Mouse (Mus musculus) T-helper 1 cell (primary cell): ENCODE measurements around the gene Il12rb1.

ENCODE experiments used
- in situ Hi-C: fragments of 300-600 bp; cut with MboI, MseI; formaldehyde crosslinking; loops from one replicate; pipeline ENCODE4 v1.15.1; 2025; ENCODE audit warnings: high pct_unique_total_duplicates

The Il12rb1 gene

DNA sequence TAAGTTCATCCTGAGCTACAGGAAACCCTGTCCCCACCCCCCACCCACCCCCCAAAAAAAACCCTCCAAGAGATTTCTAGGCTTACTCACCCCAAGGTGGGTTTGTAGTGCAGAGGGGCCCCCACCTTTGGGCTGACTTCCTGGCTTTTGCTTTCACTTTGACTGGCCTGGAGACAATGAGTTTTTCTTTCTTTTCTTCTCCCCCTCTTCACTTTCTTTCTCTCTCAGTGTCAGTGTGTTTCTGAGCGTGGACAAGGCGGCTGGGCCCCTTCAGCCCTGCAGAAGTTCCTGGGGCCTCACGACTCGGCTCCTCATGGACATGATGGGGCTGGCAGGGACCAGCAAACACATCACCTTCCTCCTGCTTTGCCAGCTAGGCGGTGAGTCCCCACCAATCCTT lies at the start of gene Il12rb1:
Il12rb1 (plus strand) TSS at position 211 of the 400 bp plus-strand sequence.
- in situ Hi-C loops, result no loop called here

DNA sequence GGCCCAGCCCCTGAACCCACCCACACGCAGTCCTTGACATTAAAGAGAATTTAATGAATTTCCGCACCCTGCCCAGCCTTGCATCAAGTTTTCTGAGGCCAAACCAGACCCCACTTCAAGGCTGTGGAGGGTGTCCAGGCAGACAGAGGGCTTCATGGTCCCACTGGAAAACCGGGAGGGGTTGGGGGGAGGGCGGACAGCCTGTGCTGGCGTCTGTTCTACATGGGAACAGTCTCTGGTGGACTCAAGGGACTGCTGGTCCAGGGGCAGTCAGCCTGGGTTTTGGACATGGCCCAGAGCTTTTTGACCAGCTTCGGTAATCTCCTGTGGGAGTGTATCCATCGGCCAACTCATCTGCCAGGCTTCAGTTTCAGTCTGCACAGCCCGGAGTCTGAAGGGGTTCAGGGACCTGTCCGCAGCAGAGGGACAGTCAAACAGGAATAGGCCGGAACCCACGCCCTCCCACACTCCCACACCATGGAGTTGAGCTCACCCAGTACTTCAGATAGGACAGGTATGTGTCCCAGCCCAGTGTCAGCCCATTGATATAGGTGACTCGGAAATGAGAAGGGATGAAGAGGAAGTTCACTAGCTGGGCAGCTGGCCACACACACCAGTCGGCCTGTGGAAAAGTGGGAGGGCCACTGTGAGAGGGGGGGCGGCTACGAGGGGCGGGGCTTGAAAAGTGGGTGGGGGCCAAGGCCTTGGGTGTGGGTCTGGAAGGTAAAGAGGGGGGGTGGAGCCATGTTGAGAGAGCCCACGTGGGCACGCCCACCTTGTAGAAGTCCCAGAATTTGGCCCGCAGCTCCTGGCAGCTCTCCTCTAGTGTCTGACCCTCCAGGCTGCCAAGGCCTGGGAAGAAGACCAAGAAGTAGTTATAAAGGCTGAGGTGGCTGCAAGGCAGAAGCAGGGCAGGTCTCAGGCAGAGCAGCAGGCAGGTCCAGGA lies 49.4 kb upstream of the Il12rb1 start:
- in situ Hi-C loops, result no loop called here

DNA sequence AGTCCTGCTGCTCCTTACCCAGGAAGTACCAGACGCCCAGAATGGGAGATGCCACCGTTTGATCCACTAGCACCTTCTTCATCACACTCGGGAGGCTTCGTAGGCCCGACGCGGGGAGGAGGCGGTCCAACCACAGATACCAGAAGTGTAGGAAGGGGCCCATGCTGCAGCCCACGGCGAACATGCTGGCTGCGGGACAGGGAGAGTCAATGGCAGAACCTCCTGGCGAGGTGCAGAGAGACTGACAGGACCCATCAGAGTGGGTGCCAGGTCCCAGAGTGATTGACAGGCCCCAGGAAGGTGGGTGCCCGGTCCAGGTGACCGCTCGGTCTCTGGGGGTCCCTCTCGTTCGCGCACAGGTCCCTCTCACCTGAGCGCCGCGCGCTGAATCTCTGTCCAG lies 47.9 kb upstream of the Il12rb1 start:
- in situ Hi-C loops, result loop anchor here (10.0 kb wide), 1 partner anchor 46 kb away; the partner anchor contains the start of gene Gm3336

DNA sequence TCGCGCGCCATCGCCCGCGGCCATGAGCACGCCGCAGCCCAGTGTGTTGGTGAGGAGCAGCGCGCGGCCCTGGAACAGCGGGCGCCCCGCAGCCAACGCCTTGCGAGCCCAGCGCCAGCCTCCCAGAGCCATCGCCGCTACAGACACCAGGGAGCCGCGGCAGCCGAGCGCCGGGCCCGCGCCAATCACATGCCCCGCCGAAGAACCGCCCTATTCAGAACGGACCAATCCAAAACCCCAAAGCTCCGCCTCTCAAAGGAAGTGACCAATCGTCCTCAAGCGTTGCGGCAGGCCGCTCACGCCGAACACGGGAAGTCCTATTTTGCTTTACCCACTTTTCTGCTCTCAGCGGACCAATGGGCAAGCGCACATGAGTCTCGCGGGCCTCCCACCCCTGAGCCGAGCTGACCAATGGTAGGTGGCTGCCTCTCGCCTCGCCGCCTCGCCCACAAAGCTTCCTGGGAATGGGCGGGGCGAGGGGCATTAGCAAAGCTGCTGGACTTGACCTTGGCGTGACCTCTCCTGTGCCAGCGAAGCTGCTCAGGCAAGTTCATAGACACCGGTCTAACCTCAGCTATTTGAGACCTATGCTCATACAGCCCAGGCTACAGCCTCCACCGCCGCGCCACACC lies 47.4 kb upstream of the Il12rb1 start, which contains the start of gene Mpv17l2:
Mpv17l2 (minus strand) TSS at position 172 of the 632 bp plus-strand sequence.
- in situ Hi-C loops, result loop anchor here (10.0 kb wide), 1 partner anchor 46 kb away; the partner anchor contains the start of gene Gm3336

DNA sequence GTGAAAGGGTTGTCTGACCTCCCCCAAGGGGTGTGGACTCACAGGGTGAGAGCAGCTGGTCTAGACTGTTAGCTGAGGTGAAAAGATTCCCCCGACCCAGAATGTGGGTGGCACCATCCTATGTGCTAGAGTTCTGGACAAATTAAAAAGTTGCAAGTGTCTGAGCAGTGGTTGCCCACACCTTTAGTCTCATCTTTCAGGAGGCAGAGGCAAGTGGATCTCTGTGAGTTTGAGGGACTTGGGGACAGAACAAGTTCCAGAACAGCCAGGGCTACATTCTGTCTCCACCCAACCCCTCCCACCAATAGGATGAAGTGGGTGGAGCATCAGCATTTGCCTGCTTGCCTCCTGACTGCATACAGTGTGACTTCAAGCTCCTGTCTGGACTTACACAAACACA lies 46.1 kb upstream of the Il12rb1 start:
- in situ Hi-C loops, result loop anchor here (10.0 kb wide), 1 partner anchor 47 kb away; the partner anchor contains the start of gene Gm3336

DNA sequence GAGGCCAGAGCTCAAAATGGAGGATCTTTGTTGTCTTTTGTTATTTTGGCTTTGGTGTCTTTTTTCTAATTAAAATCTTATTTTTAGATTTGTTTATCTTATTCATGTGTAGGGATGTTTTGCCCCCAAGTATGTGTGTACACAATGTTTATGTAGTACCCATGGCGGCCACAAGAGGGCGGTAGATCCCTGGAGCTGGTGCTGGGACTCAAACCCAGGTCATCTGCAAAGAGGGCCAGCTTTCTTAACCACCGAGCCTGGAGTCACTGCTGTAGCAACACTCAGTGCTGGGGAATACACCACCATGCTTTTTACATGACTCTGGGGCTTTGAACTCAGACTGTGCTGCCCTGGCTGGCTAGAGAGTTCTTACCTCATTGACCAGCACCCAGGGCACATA lies 44.9 kb upstream of the Il12rb1 start:
- in situ Hi-C loops, result loop anchor here (10.0 kb wide), 1 partner anchor 49 kb away; the partner anchor contains the start of gene Gm3336

DNA sequence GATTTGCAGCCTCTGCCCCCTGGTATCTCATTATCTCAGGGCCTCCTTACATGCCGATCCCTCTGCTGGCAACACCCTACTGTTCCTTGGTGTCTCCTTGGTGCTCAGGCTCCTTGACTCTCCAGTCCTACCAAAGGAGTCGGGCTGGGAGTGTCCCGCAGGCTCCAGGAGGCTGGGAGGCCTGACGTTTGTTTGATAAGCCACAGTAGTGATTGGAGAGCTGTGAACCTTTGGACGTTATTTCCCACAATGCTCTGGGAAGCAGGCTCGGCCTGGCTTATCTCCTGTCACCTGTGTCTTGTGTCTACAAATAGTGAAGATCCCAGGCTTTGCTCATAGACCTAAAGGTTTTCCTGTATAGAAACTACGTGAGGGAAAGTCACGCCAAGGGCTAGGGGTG lies 44.2 kb upstream of the Il12rb1 start:
- in situ Hi-C loops, result loop anchor here (10.0 kb wide), 1 partner anchor 49 kb away; the partner anchor contains the start of gene Gm3336

DNA sequence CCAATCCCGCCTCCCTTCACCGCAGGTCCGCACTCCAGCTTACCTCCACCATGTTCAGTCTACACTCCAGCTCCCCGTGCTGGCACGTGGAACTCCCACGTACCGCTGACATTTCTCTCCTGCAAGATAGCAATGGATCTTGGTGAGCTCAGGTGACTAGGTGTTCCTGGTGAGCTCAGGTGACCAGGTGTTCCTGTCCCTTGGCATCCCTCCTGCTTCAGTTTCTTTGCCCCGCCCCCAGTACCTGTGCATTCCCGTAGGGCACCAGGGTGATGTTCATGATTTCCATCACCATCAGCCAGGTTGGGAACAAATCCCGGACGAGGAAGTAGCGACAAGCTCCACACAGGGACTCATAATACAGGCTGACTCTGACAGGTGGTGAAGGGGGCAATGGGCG lies 43.6 kb upstream of the Il12rb1 start:
- in situ Hi-C loops, result loop anchor here (10.0 kb wide), 1 partner anchor 50 kb away; the partner anchor contains the start of gene Gm3336

DNA sequence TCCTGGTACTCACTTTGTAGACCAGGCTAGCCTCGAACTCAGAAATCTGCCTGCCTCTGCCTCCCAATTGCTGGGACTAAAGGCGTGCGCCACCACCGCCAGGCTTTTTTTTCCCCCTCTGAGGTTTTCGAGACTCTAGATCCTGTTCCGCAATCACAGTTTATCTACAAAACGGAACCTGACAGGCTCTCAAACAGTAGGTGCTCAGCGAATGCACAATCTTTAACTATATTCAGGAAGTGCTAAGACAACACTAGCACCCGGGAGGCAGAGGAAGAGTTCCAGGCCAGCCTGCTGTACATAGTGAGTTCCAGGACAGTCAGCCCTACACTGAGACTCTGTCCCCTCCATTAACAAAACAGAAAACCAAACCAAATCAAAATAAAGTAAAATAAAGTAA lies 42.9 kb upstream of the Il12rb1 start:
- in situ Hi-C loops, result loop anchor here (10.0 kb wide), 1 partner anchor 51 kb away; the partner anchor contains the start of gene Gm3336

DNA sequence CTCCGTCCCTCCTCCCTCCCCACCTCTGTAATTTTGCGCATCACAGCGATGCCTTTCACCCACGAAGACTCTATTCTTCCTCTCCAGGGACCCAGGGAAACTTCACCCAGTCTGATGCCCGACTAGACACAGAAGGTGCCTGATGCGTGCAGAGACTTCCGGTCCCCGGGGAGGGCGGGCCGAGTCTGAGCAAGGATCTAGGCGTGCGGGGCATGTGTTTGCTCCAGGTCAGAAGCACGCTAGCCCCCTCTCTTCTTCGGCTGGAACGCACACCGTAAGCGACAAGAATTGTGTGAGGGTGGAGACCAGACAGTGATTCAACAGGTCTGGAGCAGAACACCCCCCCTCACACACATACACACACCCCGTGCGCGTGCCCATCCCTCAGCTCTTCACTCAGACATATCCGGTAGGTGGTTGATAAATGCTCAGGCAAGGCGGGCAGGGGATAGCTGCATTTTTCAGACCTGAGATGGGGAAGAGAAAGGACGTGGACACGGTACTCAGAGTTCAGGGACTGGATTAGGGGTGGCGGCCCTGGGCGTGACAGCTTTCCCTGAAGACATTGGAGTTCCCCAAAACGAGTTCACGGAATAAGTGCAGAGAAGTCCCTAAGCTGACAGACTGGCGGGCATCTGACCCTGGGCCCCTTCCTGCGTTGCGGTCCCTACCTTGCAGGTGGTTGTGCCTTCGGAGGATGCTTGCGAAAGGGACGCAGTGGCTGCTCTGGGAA lies 42.2 kb upstream of the Il12rb1 start:
- in situ Hi-C loops, result loop anchor here (10.0 kb wide), 1 partner anchor 51 kb away; the partner anchor contains the start of gene Gm3336

DNA sequence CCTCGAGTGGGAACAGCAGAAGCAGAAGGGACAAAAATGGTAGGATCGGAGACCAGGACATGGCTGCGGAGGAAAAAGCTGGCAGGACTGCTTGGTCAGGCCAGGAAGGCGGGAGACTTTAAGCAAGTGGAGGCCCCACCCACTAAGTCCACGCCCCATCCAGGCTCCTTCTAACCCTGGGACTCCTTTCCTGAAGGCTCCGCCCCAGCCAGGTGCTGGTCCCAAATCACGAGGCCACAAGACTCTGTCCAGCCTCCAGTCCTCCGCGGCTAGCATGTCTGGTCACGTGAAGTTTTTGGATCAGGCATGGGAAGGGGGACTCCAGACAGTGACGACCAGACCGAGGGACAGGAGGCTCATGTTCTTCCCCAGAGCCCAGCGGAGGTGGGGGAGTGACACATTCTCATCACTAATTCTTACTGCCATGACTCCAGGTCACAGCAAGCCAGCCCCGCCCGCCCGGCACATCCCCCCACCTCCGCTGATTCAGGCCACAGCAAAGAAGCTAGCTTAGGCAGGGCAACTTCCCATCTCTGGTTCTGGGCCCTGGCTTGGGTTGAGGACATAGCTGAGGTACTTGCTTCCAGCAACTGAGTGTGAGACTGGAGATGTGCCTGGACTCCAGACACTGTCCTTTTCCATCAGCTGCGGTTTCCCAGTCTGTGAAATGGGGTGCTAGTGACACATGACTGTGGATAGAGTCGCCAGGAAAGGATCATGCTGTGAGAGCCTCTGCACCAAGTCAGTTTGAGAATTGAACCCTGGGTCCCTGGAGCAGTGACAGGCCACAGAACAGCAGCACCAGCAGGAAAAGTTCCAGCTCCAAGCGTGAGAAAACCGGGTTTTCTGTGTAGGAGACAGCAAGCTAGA lies 41.4 kb upstream of the Il12rb1 start:
- in situ Hi-C loops, result loop anchor here (10.0 kb wide), 1 partner anchor 52 kb away; the partner anchor contains the start of gene Gm3336

DNA sequence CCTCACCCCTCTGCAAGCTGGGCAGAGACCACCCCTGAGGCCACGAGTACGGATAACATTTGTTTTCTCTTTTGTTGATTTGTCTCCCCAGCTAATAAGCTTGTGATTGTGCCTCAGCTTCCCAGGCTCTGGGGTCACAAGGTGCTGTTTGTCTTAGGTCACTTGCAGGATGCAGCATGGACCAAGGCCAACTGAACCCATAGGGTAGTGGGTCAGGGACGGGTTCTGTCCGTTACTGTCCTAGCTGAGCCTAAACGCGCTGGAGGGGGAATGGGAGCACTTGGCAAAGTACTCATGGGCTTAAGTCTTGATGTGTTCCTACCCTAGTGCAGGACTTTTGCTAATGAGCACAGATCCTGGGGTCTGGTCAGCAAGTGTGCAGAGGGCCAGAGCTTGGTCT lies 40.7 kb upstream of the Il12rb1 start:
- in situ Hi-C loops, result loop anchor here (10.0 kb wide), 1 partner anchor 53 kb away; the partner anchor contains the start of gene Gm3336

DNA sequence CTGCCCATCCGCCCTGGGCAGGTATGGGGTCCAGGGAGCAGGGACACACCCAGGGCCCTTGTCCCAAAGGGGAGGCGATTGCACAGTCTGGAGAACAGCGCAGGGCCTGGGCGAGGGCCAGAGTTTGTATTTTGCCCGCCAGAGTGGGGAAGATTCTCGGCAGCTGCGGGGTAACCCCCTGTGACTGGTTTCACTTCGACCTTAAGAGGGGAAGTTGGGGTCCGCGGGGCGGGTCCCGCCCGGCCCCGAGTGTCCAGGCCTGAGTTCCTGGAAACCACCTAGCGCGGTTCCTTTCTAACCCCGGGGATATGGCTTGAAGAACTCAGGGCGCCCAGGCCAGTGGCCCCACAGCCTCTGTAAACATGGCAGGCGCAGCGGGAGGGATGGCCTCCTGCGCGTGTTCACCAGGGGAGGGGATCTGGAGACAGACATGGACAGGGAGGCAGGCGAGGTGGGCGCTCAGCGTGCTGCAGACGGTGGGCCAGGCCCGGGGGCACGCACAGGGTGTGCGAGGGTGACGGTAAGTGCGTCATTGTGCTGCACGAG lies 39.9 kb upstream of the Il12rb1 start:
- in situ Hi-C loops, result loop anchor here (10.0 kb wide), 1 partner anchor 54 kb away; the partner anchor contains the start of gene Gm3336

DNA sequence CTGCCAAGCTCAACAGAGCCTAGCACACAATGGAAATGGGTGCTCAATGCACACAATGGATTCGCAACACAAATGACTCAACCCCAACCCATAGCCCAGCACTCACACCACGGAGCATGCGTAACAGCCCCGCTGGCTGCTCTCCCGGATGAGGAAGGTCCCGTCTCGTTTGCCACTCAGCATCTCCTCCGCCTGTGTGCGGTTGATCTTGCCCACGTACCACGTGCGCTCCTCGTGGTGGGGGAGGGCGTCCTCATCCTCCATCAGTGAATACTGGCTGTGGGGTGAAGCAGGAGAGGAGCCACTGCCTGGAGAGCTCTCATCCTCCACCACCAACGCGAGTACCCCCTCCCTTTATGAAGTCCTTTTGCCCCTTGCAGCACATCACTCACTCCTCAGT lies 39.3 kb upstream of the Il12rb1 start:
- in situ Hi-C loops, result loop anchor here (10.0 kb wide), 1 partner anchor 54 kb away; the partner anchor contains the start of gene Gm3336

DNA sequence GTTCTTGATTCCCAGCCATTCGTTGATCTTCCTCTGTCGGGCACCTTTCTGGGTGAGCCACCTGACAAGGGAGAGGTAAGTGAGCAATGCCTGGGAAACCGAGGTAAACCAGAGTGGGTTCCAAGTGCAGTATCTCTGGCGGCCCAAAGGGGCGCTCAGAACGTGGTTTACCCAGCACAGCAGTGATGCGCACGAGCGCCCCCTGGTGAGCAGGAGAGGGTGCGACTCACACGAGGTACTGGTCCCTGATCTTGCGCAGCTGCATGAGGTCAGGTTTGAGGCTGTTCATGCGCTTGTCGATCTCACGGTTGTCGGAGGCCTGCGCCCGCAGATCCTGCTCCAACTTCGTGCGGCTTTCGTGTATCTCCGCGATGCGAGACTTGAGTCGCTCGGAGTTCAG lies 38.9 kb upstream of the Il12rb1 start:
- in situ Hi-C loops, result loop anchor here (10.0 kb wide), 1 partner anchor 55 kb away; the partner anchor contains the start of gene Gm3336

DNA sequence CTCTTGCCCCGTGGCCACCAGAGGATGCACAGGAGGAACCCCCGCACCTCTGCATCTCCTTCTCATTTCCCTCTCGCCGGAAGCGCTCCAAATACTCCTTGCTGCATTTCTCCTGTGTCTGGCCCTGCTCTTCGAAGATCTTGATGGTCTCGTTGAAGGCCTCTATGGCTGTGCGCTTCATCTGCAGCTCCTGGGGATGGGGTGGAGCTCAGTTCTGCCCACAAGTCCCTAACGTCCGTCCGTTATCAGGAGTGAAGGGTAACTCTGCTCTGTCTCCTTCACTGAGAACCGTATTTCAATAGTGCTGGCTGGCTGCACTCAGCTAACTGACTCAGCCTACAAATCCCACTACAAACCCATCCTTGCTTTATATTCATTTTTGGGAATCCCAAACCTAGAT lies 38.4 kb upstream of the Il12rb1 start:
- in situ Hi-C loops, result loop anchor here (10.0 kb wide), 1 partner anchor 55 kb away; the partner anchor contains the start of gene Gm3336

DNA sequence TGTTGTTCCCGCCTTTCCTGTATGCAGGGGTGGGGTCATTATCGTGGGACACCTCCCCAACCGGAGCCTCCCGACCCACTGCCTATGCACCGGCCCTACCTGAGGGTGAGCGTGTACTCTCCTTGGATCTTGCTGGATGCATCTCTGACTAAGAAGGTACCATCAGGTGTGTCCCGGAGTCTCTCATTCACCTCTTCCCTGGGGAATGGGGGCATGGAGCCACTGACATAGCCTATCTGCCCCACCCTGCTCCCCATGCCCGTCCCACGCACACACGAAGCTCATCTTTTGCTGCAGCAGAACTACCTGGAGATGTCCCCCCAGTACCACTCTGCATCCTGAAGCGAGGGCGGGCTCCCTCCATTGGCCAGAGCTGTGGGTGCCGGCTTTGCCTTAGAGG lies 37.5 kb upstream of the Il12rb1 start:
- in situ Hi-C loops, result no loop called here

DNA sequence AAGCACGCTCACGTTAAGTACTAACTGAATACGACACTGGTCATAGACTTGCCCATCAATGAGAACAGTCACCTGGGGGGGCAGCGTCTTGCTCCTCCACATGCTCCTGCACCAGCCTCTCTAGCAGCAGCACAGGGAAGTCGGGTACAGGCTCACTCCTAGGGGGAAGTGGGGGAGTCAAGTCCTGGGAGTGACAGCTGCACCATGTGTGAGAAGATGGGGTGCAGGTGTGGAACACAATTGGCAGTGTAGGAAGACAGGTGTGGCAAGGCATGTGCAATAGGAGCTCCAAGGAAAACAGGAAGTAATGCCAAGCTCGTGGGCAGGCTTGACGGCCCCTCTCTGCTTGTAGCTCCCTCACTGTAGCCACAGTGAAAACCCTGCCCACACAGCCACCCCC lies 37.0 kb upstream of the Il12rb1 start:
- in situ Hi-C loops, result no loop called here

DNA sequence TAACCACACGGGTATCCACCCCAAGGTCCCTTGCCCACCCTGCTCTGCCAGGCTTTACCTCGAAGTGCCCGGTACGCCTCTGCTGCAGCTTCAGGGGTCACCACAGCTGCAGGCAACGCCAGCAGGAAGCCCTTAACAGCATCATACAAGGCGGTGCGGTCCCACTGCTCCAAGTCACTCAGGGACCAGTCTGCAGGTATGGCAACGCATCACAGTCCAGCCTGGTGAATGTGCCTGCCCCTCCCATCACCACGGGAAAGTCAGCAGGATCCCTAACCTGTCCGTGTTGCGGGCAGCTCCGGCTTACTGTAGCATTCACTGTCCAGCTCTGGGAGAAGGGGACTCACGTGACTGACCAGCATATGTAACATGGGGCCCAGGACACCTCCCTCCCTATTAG lies 36.2 kb upstream of the Il12rb1 start:
- in situ Hi-C loops, result no loop called here

DNA sequence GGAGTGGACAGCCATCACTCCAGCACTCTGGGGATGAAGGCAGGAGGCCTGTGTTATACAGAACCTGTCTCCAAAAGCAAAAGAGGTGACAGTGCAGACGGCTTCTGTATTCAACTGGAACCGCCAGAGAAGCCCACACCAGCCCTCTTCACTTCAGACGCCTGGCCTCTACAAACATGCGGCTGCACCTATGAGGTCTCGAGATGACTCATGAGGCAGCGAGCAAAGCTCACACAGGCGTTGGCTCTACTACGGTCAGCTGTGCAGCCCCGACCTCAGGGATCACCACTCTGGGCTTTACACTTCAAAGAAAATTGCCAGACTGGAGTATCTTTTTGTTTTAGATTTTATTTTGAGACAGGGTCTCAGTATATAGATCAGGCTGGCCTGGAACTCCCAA lies 35.4 kb upstream of the Il12rb1 start:
- in situ Hi-C loops, result no loop called here
